Mouse (Mus musculus) spleen, postnatal 10 days (tissue): ENCODE measurements around the gene Rsph1.

Experiments used
- DNase-seq, 2 experiments: peaks; one replicate each; pipeline ENCODE4 v3.0.0; 2021 to 2022; ENCODE audit warnings: low spot score in 2 of 2

The Rsph1 gene

DNA sequence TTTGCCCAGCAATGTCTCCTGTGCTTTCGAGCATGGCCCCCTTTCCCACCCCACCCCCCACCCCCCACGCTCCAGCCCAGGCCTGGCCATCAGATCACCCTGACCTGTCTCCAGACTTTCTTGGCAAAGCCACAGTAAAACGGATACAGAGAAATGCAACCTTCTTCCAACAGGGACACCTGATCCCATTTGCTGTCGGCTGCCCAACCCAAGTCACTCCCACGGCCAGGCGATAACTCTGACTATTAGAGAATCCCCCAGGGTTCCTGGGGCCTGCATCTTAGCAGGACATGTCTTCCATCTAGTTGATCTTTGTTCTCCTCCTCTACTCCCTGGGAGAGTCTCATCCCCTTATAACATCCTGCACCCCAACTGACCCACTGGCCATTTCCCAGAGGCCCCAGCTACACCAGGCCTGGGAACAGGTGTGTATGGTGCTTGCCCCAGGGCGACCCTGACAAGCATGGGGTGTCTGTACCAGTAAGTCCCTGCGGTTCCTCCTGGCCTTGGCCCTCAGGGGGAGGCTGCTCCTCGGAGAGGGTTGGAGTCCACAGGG, 18.8 kb downstream of the Rsph1 start:
- DNase-seq, result no peak

DNA sequence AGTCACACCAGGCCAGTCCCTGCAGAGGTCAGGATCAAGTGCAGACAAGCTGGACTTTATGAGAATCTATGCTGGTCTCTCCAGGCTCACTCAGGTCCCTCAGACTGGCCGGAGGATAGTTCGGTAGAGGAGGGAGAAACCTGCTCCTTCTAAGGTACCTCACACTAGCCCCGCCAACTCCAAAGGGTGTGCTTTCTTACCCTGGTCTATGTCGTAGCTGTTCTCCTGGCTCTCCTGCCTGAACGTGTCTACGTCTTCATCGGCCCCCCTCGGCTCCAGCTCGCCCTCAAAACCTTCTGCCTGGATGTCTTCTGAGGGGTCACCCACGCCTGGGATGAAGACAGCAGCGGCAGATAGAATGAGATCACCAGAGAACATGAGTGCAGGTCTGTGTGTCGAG, 19.3 kb downstream of the Rsph1 start:
- no peak for DNase-seq

DNA sequence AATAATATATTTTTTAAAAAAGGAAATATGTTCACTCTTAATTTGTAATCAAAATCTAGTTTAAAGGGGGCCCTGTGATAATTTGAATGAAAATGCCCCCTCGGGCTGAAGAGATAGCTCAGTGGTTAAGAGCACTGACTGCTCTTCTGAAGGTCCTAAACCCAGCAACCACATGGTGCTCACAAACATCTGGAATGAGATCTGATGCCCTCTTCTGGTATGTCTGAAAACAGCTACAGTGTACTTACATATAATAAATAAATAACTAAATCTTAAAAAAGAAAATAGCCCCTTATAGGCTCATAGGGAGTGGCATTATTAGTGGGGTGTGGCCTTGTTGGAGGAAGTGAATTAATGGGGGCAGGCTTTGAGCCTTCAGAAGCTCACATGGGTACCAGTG, 20.0 kb downstream of the Rsph1 start:
- DNase-seq, result no peak

DNA sequence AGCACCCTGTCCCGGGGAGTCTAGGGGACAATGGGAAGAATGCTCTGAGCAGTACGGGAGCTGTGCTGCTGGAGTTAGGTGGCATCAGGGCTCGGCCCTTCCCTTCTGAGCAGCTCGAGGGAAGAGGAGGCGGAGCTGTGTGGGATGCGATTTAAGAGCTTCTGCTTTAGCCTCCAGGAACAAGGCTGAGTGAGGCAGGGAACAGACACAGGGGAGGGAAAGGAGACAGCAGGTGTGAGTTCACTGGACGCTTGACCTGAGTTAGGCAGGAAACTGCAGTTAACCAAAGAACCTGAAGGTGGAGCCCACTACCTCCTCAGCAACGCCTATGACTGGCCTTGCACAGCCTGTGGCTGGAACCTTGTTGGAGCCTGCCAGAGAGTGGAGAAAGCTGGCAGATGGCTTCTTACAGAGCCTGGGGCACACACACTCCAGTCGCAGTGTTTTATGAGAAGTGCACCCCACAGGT, 22.7 kb downstream of the Rsph1 start:
- peak; percentile 63 to 79 for DNase-seq

DNA sequence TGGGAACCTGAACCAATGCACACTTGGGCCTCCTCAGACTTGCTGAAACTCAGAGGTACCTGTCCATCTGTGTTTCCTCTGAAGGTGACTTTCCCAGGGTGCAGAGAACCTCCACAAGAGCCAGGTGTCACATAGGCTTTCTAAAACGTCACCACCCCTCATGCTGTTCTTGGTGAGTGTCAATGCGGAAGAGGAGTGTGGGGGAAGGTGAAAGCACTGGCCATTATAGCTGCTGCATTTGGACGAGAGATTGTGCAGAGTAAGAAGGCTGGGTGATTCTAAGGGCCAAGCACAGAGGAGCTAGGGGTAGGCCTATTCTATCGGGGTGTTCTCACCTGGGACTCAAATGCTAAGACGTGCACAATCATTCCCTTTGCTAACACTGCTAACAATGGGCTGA, 23.2 kb downstream of the Rsph1 start:
- no peak for DNase-seq

DNA sequence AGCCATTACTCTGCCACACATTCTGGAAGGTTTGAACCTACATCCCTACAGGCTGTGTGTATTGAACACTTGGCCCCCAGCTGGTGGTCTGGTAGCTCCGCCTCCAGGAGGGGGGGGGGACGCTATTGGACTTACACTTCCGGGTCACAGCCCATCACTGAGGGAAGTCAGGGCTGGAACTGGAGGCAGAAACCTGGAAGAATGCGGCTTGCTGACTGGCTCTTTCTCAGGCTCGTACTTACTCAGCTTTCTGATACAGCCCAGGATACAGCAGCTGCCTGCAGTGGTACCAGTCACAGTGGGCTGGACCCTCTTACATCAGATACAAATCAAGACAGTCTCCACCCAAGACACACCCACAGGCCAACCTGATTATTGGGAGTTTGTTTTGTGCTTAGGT, 30.0 kb downstream of the Rsph1 start:
- DNase-seq, result no peak

DNA sequence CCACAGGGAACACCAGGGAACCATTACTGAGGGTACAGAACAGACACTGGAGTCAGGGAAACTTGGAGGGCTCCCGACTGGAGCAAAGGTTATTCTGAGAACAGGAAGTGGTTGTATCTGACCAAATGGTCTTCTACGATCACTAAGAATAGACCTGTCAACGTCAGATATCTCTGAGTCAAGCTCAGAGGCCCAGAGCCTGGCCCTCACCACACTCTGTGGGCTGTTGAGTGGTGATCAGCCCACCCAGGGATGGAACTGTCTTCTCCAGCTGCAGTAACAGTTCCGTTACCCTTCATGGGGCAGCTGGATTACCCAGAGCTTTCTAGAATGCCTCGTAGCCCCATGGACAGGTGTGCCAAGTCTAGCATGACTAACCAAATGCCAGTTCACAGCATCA, 31.9 kb downstream of the Rsph1 start:
- no peak for DNase-seq

DNA sequence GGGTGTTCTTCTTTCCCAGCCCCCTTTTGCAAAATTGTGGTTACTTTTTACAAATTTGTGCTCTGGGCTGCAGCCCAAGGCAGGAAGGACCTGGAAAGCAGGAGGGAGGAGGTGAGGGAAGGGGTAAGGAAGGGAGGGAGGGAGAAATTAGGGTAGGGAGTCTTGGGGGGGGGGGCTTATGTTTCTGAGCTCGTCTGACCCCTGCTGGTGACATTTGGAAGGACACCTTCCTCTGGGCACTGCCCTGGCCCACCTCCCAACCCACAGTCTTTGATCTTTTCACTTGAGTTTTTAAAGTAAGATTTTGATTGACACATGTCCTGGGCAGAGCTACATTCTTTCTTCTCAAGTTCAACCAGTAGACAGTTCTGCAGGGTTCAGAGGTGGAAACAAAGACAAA, 34.4 kb downstream of the Rsph1 start:
- DNase-seq, result peak in 1 of 2 experiments; percentile 71

DNA sequence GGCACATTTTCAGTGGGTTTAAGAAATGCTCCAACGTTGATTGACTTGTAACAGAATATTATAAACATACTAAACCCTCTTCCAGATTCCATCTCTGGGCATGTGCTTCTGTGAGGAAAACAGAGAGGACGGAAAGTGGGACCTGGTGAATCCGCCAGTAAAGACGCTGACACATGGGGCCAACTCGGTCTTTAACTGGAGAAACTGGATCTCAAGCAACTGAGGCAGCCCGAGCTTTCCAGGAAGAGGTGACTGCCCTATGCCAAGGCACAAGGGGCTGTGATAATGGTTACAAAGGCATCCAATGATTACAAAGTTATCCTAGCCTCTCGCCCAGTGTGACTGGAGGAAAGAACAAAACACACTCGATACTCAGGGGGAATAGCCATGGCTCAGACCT, 36.0 kb downstream of the Rsph1 start:
- DNase-seq, result no peak

DNA sequence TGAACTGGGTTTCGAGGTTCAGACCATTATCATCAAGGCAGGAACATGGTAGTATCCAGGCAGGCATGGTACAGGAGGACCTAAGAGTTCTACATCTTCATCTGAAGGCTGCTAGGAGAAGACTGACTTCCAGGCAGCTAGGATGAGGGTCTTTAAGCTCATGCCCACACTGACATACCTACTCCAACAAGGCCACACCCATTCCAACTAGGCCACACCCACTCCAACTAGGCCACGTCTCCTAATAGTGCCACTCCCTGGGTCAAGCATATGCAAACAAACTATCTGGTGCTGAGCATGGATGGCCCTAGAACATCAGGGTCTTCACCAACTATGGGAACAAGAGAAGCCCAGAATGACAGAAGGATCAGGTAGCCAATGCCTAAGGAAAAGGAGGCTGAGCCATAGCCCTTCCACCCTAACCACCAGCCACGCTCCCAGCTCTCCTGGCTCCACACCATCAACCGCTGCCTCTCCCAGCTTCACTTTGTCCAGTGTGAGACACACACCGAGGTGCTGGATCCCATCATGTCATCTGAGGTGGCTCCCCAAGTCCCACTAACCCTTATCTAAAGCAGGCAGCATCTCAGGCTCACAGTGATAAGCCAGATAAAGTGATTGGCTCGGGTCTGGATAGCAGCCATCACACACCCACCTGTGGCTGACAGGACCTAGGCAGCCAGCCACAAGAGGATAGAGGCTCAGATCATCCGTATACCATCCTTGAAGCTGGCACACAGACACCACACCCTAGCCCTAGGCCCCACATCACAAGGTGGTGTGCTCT, 38.8 kb downstream of the Rsph1 start:
- DNase-seq, result no peak

DNA sequence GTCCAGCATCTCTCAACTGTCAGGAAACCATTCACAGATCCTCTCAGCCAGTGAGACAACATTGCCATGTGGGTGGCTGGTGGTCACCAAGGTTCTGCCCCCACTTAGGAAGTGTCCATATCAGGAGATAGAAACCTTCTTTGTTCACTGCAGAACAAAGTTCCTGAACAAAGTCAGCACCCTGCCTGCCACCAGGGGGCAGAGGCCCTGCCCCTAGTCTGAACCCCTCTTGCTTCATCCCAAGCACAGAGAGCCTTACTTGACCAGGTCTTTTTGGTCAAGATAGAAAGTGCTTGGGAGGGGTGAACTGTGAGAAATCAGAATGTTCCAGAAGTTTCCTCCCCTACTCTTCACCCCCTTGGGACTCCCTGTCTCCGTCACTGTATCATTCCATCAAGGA, 41.3 kb downstream of the Rsph1 start:
- peak in 1 of 2 experiments; percentile 47 for DNase-seq

DNA sequence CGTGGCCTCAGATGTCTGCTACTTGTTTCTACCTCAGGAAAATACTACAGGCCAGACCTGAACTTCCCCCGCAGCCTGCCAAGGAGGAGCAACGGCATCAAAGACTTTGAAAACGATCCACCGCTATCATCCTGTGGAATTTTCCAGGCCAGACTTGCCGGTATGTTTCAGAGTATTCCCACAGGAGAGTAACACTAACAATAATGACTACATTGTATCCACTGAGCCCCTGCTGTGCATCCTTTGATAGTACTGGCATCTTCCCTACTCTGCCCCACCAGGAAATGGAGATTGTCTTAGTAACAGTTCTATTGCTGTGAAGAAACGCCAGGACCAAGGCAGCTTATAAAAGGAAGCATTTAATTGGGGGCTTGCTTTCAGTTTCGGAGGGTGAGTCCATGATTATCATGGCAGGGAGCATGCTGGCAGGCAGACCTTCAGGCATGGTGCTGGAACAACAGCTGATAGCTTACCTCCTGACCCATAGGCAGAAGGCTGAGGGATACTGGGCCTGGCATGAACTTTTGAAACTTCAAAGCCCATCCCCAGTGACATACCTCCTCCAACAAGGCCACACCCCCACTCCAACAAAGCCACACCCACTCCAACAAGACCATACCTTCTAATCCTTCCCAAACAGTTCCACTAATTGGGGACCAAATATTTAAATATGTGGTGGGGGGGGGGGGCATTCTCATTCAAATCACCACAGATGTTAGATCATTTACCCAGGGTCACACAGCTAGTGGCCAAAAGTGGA, 44.8 kb downstream of the Rsph1 start:
- no peak for DNase-seq

DNA sequence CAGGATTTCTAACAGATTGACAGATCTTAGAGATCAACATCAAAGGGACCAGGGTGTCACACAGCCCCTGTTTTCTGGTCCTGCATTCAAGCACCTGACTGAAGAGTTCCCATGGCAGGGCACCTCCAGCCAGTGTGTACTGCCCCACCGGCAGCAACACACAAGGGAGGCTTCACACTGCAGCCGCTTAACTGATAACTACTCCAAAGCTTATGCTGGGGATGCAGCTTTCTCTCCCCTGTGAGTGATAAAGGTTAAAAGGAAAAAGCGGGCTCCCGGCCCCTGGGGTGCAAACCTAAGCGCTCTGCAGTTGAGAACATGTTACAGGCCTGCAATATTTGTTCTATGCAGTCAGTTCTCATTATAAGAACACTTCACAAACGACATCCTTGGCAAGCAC, 45.4 kb downstream of the Rsph1 start:
- DNase-seq, result no peak

DNA sequence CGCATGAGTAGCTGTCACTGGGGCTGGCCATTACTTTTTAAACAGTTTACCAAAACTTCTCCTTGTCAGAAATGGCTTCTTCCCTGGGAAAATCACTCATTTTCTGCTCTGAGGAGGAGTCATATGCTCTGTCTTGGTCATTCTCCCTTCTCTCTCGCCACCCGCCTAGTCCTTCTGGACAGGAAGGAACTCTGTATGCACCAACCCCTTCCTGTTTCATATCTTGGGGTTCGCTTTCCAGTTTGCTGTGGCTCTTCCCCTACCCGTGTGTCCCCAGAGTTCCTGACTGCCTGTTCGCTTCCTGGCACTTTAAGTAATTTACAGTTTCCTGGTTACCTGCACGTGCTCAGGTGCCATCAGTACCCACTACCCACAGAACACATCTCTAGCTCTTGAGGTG, 50.3 kb downstream of the Rsph1 start:
- no peak for DNase-seq

DNA sequence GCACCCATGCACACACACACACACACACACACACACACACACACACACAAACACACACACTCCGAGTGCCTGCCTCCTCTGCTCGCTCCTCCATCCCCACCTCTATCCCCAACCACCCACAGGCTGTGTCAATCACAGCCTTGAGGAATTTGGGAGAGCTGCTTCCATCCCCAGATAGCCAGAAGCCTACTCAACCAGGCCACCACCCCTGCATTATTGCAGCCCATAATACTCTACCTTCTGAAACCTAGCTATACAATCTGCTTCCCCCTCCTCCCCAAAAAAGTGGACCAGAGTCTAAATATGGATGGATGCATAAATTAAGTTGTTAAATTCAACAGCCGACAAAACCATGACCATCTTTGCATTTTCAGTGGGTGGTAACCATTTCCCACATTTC, 50.8 kb downstream of the Rsph1 start:
- DNase-seq, result no peak

DNA sequence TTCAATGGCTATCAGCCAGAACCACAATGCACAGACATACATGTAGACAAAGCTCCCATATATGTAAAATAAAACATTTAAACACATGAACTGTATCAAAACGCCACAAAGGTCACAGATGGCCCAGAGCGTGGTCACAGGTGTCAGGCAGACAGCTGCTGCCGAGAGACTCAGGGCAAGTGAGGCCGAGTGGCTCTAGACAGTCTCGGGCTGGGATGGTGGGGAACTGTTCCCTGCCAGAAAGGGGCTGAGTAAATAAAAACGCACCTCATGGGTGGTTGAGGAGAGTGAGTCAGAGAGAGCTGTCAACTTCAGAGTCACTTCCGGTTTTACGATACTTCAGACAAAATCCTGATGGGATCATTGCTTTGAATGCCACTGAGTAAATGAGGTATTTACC, 52.6 kb downstream of the Rsph1 start:
- no peak for DNase-seq

DNA sequence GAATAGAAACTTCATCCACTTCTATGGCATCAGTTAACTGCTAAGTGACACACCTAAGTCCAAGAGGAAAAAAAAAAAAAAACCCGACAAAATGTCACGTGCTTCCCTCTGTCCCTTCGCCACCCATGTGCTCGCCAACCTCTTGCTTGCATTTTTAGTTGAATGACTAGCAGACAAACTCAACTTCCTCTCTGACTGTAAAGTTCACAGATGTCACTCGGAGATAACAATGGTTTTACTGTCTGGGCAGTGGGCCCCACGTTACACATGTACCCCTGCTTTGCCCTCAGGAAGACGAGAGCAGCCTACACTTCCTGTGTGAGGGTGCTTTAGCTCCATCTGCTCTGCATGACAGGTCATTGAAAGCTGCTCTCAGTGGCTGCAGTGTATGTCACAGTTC, 53.3 kb downstream of the Rsph1 start:
- peak in 1 of 2 experiments; percentile 42 for DNase-seq

DNA sequence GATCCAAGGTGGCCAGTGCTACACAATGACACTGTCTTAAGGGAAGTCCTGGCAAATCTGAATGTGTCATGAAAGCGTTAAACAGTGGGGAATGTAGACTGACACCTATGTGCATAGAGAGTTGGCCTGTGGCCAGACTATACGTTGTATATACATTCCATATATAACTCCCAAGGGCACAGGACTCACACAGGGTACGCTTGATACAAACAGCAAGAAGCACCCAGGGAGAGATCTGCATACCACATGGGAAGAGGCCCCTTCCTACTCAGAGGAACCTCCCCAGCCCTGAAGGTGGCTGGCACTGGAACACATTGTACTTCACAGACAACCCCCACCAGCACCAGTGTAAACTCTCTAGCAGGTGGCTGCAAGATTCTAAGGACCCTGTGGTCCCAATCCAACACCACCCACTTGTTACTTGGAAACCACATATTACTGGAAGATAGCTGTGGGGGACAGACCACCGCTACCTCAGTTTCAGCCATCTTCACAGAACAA, 54.3 kb downstream of the Rsph1 start:
- DNase-seq, result no peak

DNA sequence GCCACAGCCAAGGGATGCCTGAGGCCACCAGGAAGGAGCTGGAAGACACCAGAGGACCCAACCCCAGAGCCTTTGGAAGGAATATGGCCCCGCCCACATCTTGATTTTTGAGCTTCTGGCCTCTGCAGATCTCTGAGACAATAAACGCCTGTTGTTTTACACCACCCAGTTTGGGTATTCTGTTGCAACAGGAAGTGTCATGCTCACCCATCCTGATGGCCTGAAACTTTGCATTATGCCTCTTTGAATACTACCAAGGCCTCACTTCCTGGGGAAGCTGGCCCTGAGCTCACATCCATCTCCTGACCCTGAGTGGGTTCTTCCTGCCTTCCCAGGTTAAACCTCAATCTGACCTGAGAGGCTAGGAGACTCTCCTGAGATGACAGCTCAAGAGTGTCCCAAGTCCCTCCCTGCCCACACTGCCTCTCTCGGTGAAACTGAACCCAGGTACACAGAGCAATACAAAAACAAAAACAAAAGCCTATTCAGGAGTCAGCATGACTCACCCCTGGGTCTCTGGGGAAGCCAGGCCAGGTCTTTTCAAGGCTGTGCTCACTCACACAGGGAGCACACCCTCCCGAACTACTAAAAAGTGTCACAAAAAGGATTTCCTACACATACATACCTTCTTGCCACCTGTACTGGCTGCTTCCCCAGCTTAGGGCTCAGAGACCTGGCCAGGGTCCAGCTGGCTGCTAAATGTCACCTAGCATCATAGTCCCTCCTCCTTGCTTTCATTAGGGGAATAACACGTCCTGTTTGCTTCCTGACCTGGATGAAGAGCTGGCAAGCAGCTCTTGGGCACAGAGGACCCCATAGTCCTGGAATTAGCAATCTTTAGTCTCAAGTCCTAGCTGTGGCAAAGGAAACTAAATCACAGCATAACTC, 60.9 kb downstream of the Rsph1 start:
- no peak for DNase-seq

DNA sequence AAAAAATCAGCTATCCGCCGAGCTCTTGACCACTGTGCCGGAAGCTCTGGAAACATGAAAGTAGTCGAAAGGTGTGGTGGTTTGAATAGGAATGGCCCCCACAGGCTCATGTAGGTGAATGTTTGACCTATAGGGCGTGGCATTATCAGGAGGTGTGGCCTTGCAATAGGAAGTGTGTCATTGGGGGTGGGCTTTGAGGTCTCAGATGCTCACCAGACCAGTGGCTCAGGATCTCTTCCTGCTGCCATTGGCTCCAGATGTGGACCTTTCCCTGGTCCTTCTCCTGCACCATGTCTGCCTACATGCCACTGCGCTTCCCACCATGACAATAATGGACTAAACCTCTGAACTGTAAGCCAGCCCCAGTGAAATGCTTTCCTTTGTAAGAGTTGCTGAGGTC, 65.3 kb downstream of the Rsph1 start:
- no peak for DNase-seq

DNA sequence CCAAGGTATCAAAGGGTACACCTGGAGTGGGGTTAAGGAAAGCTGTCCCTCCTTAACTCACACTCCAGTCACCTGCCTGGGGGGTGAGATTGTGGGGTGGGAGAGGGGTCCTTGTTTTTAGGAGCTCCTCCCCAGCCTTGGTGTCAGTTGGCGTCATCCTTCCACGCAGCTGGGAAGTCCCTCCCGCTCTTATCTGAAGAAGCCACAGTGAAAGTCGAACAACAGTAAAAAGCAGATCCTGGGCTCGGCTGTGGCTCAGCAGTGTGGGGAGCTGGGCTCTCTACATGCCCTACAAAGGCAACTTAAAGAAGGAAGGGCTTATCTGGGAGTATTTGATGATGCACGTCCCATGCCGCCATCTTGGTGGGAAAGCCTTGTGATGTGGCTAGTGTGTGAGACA, 66.9 kb downstream of the Rsph1 start:
- DNase-seq, result no peak
